Mouse (Mus musculus) olfactory bulb, adult 2 months (tissue): ENCODE data around the gene Pusl1.

Experiments used
- CTCF ChIP-seq: fragments of 200-500 bp; IDR thresholded peaks from 2 replicates; pipeline ENCODE4 v1.5.1; 2012; ENCODE audit warnings: low read depth, mild to moderate bottlenecking, low read length, moderate library complexity; ENCODE audit not compliant: insufficient read depth
- POLR2A ChIP-seq: fragments of 200-500 bp; IDR thresholded peaks from 2 replicates; pipeline ENCODE4 v1.6.1; 2012; ENCODE audit warnings: mild to moderate bottlenecking, low read depth, low read length, moderate library complexity; ENCODE audit not compliant: insufficient read depth

DNA sequence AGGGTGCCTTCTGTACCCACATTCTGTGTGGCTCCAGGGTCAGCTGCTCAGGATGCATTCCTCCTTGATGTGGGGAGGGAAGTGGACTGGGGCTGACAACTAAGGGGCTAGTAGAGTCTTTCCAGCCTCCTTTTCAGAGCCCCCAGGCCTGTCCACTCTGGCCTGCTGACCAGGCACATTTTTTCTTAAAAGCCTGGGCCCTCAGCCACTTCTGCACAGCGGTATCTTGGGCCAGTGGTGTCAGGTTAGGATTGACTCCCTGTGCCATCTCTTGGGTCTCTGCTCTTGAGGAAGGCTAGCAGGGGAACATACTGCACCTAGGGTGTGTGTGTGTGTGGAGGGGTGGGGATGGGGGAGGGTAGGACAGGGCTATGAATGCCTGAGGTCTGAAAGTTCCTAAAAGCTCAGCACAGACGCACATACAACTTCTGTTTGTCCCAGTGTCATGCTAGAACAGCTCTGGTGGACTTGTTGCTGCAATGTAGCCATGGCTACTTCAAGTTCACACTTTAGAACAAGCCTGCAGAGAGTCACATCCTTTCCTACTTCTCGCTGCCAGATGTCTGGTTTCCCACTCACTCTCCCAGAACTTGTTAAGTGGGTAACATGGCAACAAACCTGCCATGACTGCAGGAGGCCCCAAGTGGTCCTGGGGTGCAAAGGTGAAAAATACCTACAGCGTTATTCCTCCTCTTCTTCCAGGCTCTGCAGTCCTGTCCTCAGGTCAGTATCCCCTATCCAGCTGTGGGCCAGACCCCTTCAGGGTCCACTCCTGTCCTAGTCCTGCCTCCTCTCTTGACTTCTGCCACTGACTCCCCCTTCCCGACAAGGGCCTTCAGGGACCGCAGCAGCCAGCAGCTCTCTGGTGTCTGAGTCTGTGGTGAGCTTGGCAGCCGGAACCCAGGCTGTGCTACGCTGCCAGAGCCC is 51.2 kb downstream of the Pusl1 start:
- TF ChIP-seq CTCF (no peak), POLR2A (no peak)
